Mouse (Mus musculus): Measurements from ENCODE around the gene Nat8. TPM values are rescaled to one million over a fixed set of nuclear protein-coding genes. Genes with fewer than 3 reads are reported as not detected.

Nat8 gene
- polyA plus RNA-seq, 1 experiment from 2014 or later = not detected

Small RNA genes within 50 kb of the gene (microRNA-seq; reads per million reads assigned to microRNA genes)
- gene Mir6375 = not detected

Other genes with a start within 250 kb of the Nat8 start
- 6.5 and 7.3 TPM in 2 replicates for gene Alms1, start 244.6 kb downstream of the Nat8 start, polyA plus RNA-seq (2015; fragmentation: Nextera tagmentation; extraction: Ambion mirVana)
- not detected in 2 replicates for gene Nat8f7, start 118.9 kb downstream of the Nat8 start, polyA plus RNA-seq (2015; fragmentation: Nextera tagmentation; extraction: Ambion mirVana)
- gene Nat8f3, start 66.3 kb downstream of the Nat8 start, polyA plus RNA-seq (2015; fragmentation: Nextera tagmentation; extraction: Ambion mirVana) = 0.30 and 0.41 TPM in 2 replicates
- not detected in 2 replicates for gene Nat8f6, start 11.1 kb downstream of the Nat8 start, polyA plus RNA-seq (2015; fragmentation: Nextera tagmentation; extraction: Ambion mirVana)
- 0.22 TPM in 1 of 2 replicates, not detected in the other for gene Nat8f5, start 11.1 kb downstream of the Nat8 start, polyA plus RNA-seq (2015; fragmentation: Nextera tagmentation; extraction: Ambion mirVana)
- not detected in 2 replicates for gene Nat8f2, start 37.1 kb upstream of the Nat8 start, polyA plus RNA-seq (2015; fragmentation: Nextera tagmentation; extraction: Ambion mirVana)
- 7.0 TPM in 2 replicates for gene Nat8f4, start 72.8 kb upstream of the Nat8 start, polyA plus RNA-seq (2015; fragmentation: Nextera tagmentation; extraction: Ambion mirVana)
- gene Tprkb, start 79.8 kb upstream of the Nat8 start, polyA plus RNA-seq (2015; fragmentation: Nextera tagmentation; extraction: Ambion mirVana) = 41.0 and 52.0 TPM in 2 replicates
- 14.0 and 15.7 TPM in 2 replicates for gene Nat8f1, start 83.6 kb upstream of the Nat8 start, polyA plus RNA-seq (2015; fragmentation: Nextera tagmentation; extraction: Ambion mirVana)
- gene Dusp11, start 129.6 kb upstream of the Nat8 start, polyA plus RNA-seq (2015; fragmentation: Nextera tagmentation; extraction: Ambion mirVana) = 50.9 and 51.3 TPM in 2 replicates
- gene Figla, start 184.1 kb upstream of the Nat8 start, polyA plus RNA-seq (2015; fragmentation: Nextera tagmentation; extraction: Ambion mirVana) = not detected in 2 replicates
- 200 and 208 TPM in 2 replicates for gene Add2, start 196.6 kb upstream of the Nat8 start, polyA plus RNA-seq (2015; fragmentation: Nextera tagmentation; extraction: Ambion mirVana)

Measured in midbrain, embryonic 13.5 days (tissue).